Mouse (Mus musculus) heart, embryonic 11.5 days (tissue): ENCODE measurements at regions not wholly inside any gene's neighbourhood (a gene's known extent, or its start where the extent isn't known, plus 50 kb on each side); places are given as distances from the start of the nearest gene placed in this dataset.

ENCODE experiments used
- ATAC-seq: fragments of 200-750 bp; cut with Nextera tagmentation; replicated peaks from 2 replicates; pipeline ENCODE4 v1.8.0; 2017; ENCODE audit warnings: moderate library complexity; ENCODE audit not compliant: insufficient number of reproducible peaks, low FRiP score, low TSS enrichment
- H3K27ac ChIP-seq: fragments of 300-500 bp; sonication (generic); 2 replicates; pipeline ENCODE4 v1.5.1; 2014; ENCODE audit warnings: mild to moderate bottlenecking, low read depth, low read length
- H3K27me3 ChIP-seq: fragments of 300-500 bp; sonication (generic); 2 replicates; pipeline ENCODE4 v1.6.1; 2014; ENCODE audit warnings: mild to moderate bottlenecking, low read length, mixed read lengths; ENCODE audit not compliant: control insufficient read depth, insufficient read depth
- H3K36me3 ChIP-seq: fragments of 300-500 bp; sonication (generic); 2 replicates; pipeline ENCODE4 v1.6.1; 2014; ENCODE audit warnings: mild to moderate bottlenecking, low read length, moderate library complexity, mixed read lengths; ENCODE audit not compliant: control insufficient read depth, insufficient read depth
- H3K4me1 ChIP-seq: fragments of 300-500 bp; sonication (generic); 2 replicates; pipeline ENCODE4 v1.6.1; 2014; ENCODE audit warnings: low read length; ENCODE audit not compliant: control insufficient read depth, insufficient read depth
- H3K4me2 ChIP-seq: fragments of 300-500 bp; sonication (generic); 2 replicates; pipeline ENCODE4 v1.6.1; 2014; ENCODE audit warnings: mild to moderate bottlenecking, moderate library complexity
- H3K4me3 ChIP-seq: fragments of 300-500 bp; sonication (generic); 2 replicates; pipeline ENCODE4 v1.5.1; 2014; ENCODE audit warnings: low read depth, low read length
- H3K9ac ChIP-seq: fragments of 300-500 bp; sonication (generic); 2 replicates; pipeline ENCODE4 v1.6.1; 2014; ENCODE audit warnings: mild to moderate bottlenecking, low read depth, low read length, moderate library complexity
- H3K9me3 ChIP-seq: fragments of 300-500 bp; sonication (generic); replicated peaks from 2 replicates; pipeline ENCODE4 v1.6.1; 2016; ENCODE audit warnings: low read length; ENCODE audit not compliant: control insufficient read depth
- WGBS: fragments of 180-500 bp; shearing (Covaris S2); extraction: QIAGEN DNeasy Blood & Tissue Kit; methylation state at CpG from one replicate; pipeline ENCODE4 v1.1.7; 2014; ENCODE audit not compliant: insufficient replicate concordance; 5-methylcytosine and 5-hydroxymethylcytosine counted together

GRCm38 (mm10) chr7:124573666-124574065 is 591.0 kb downstream of the Hs3st4 start:
- no peaks in the 10 kb centered on the region for H3K27me3 ChIP-seq
- WGBS, result 71% methylated on average over 5 of the region's 5 CpGs
- no peak overlapping the region for H3K27ac ChIP-seq
- H3K4me3 ChIP-seq, result no peak overlapping the region
- H3K4me1 ChIP-seq, result no peaks in the 10 kb centered on the region
- no peaks in the 10 kb centered on the region for H3K9me3 ChIP-seq
- ATAC-seq, result no peak
- H3K36me3 ChIP-seq, result no peaks in the 10 kb centered on the region
- no peak overlapping the region for H3K4me2 ChIP-seq
- H3K9ac ChIP-seq, result no peak overlapping the region

- H3K4me3 ChIP-seq, result no peak overlapping the region
- no peaks in the 10 kb centered on the region for H3K36me3 ChIP-seq
- no peaks in the 10 kb centered on the region for H3K4me1 ChIP-seq
- no peak for ATAC-seq
- no peak overlapping the region for H3K27ac ChIP-seq
- H3K9me3 ChIP-seq, result no peaks in the 10 kb centered on the region
- 41% methylated on average over 2 of the region's 2 CpGs for WGBS
- H3K9ac ChIP-seq, result no peak overlapping the region
- no peaks in the 10 kb centered on the region for H3K27me3 ChIP-seq
- H3K4me2 ChIP-seq, result no peak overlapping the region
Measured at GRCm38 (mm10) chr7:124581342-124581741, 598.7 kb downstream of the Hs3st4 start.

- Histone ChIP-seq H3K27me3 (no peaks in the 10 kb centered on the region), H3K36me3 (no peaks in the 10 kb centered on the region), H3K4me3 (no peak overlapping the region), H3K4me2 (no peak overlapping the region), H3K9me3 (no peaks in the 10 kb centered on the region), H3K9ac (no peak overlapping the region), H3K4me1 (no peaks in the 10 kb centered on the region), H3K27ac (no peak overlapping the region)
- 58% methylated on average over 1 of the region's 1 CpGs for WGBS
- no peak for ATAC-seq
Measured at GRCm38 (mm10) chr7:124585296-124585695, 602.6 kb downstream of the Hs3st4 start.

- Histone ChIP-seq H3K9ac (no peak overlapping the region), H3K4me3 (no peak overlapping the region), H3K27ac (no peak overlapping the region), H3K4me2 (no peak overlapping the region), H3K9me3 (no peaks in the 10 kb centered on the region), H3K4me1 (no peaks in the 10 kb centered on the region), H3K27me3 (no peaks in the 10 kb centered on the region), H3K36me3 (no peaks in the 10 kb centered on the region)
- no peak for ATAC-seq
Measured at GRCm38 (mm10) chr7:124591369-124591768, 608.7 kb downstream of the Hs3st4 start.

DNA sequence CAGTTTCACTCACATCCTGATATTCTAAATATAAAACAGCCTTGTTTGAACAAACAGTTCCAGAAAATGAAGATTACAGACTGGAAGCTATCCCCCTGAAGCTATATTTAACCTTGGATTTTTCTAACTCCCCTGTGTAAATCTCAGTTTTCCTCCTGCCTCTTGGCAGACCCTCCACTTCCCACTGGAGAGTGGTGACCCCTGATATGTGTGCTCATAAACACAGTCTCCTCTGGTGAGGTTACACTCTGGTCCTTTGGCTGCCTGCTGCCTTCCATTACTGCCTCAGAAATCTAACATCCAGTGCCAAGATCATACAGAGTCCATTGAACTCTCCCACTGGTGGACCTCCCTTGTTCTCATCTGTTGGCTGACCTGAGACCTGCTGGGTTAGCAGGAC is 610.8 kb downstream of the Hs3st4 start:
- no peak overlapping the region for H3K9ac ChIP-seq
- H3K4me2 ChIP-seq, result no peak overlapping the region
- no peaks in the 10 kb centered on the region for H3K36me3 ChIP-seq
- H3K27ac ChIP-seq, result no peak overlapping the region
- no peak overlapping the region for H3K4me3 ChIP-seq
- no peaks in the 10 kb centered on the region for H3K4me1 ChIP-seq
- no peaks in the 10 kb centered on the region for H3K27me3 ChIP-seq
- no peak for ATAC-seq
- no peaks in the 10 kb centered on the region for H3K9me3 ChIP-seq

DNA sequence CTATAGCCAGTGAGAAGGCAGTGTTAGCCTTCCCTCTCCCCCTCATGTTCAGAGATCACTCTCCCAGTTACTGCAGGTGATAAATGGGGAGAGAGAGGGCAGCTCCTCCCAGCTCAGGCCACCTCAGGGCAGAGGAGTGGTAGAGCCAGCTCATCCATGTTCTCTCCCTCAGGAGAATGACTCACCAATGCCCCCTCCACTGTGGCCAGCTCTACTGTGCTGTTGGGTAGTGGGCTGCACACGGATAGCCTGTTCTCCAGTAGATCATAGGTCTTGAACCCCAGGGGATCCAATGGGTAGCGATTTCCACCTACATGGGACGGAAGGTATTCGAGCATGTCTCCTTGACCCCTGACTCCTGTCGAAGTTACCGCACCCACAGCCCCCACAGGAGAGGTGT is 618.1 kb downstream of the Hs3st4 start:
- Histone ChIP-seq H3K36me3 (no peaks in the 10 kb centered on the region), H3K4me2 (no peak overlapping the region), H3K27me3 (no peaks in the 10 kb centered on the region), H3K4me3 (no peak overlapping the region), H3K27ac (no peak overlapping the region), H3K9me3 (no peaks in the 10 kb centered on the region), H3K4me1 (no peaks in the 10 kb centered on the region), H3K9ac (no peak overlapping the region)
- no peak for ATAC-seq
- WGBS, result 87% methylated on average over 6 of the region's 6 CpGs

DNA sequence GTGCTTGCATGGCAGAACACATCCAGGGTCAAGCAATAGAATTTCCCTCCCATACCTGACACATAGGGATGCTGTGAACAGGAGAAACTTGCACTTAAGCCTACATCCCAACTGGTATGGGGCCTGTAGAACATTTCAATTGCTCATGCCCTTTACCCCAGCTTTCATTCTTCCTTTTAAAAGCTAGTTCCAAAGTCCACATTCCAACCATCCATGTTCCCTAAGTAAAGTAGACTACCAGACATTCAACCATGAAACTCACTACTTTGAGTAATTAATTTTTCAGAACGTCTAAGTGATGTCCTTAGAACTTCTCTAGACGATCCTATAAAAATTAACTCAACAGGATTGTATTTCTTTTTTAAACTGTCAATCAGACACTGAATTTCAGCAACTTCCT is 621.9 kb downstream of the Hs3st4 start:
- H3K4me1 ChIP-seq, result no peaks in the 10 kb centered on the region
- no peak overlapping the region for H3K27ac ChIP-seq
- H3K9me3 ChIP-seq, result no peaks in the 10 kb centered on the region
- H3K36me3 ChIP-seq, result no peaks in the 10 kb centered on the region
- ATAC-seq, result no peak
- H3K9ac ChIP-seq, result no peak overlapping the region
- H3K27me3 ChIP-seq, result no peaks in the 10 kb centered on the region
- no peak overlapping the region for H3K4me2 ChIP-seq
- no peak overlapping the region for H3K4me3 ChIP-seq
- 80% methylated on average over 2 of the region's 2 CpGs for WGBS

DNA sequence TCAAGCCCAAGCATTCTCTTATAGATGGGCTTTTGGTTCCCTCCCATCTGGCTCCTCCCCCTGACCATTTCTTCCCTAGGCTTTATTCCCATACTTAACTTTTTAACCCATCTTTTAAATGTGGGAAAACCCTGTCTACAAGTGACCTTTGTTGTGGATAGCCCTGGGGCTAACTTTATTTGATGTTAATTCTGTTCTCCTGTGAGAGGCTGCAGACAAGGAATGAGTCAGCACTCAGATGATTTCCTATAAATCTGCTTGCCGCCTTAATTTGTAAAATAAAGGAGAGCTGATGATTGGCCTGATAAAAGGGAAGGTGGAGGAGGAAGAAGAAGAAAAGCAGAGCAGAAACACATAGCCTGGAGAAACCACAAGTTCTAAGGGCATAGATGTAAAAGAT is 623.3 kb downstream of the Hs3st4 start:
- no peak for ATAC-seq
- H3K4me1 ChIP-seq, result no peaks in the 10 kb centered on the region
- H3K9ac ChIP-seq, result no peak overlapping the region
- 69% methylated on average over 1 of the region's 1 CpGs for WGBS
- H3K9me3 ChIP-seq, result no peaks in the 10 kb centered on the region
- H3K27ac ChIP-seq, result no peak overlapping the region
- H3K4me2 ChIP-seq, result no peak overlapping the region
- no peaks in the 10 kb centered on the region for H3K27me3 ChIP-seq
- no peaks in the 10 kb centered on the region for H3K36me3 ChIP-seq
- no peak overlapping the region for H3K4me3 ChIP-seq

DNA sequence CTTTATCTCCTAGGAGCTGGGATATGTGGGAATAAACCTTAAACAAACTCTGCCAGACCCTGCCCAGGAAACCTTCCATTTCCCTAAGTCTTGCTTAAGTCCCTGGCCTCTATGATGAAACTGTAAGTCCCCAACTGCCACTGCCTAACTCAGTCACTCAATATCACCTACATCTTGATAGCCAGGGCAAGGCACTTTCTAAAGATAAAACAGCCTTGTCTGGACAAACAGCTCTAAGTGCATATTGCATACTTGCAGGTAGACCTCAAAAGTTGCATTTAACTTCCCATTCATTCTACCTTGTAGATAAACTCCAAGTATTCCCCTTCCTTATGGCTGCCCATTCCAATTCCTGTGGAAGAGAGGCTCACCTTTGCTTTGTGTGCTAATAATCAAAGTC is 624.4 kb downstream of the Hs3st4 start:
- H3K9ac ChIP-seq, result no peak overlapping the region
- no peak overlapping the region for H3K4me2 ChIP-seq
- no peaks in the 10 kb centered on the region for H3K36me3 ChIP-seq
- H3K4me3 ChIP-seq, result no peak overlapping the region
- H3K27me3 ChIP-seq, result no peaks in the 10 kb centered on the region
- no peak overlapping the region for H3K27ac ChIP-seq
- no peaks in the 10 kb centered on the region for H3K4me1 ChIP-seq
- H3K9me3 ChIP-seq, result no peaks in the 10 kb centered on the region
- no peak for ATAC-seq
